Mouse (Mus musculus): ENCODE measurements around the gene Lct.

DNA sequence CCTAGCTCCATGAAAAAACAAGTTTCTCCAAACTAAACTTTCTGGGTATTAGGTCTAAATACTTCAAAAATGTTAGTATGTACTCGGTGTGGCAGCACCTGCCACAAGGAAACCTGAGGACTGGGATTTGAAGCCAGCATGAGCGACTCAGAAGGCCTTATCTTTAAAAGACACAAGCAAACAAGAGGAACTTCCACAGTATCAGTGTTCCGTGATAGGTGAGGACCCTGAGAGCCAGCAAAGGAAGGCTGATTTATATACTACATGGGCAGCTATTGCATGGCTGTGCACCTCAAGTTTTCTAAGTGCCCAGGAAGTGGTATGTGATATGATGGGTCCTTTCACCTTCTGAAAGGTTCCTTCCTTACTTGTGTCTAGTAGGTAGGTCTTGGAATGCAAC, 25.0 kb upstream of the Lct start:
- TF ChIP-seq CTCF (IDR thresholded peaks at IDR 0.05; ENCODE audit: borderline replicate concordance, extremely low read depth, insufficient read depth, insufficient read length) (no peak), POLR2A (IDR thresholded peaks at IDR 0.05; ENCODE audit: borderline replicate concordance, extremely low read depth, insufficient read depth, insufficient read length, poor library complexity, severe bottlenecking) (no peak)

Data from brain, embryonic 14.5 days (tissue).